Mouse (Mus musculus) urinary bladder, postnatal 14 days (tissue): ENCODE data around the gene Ncbp2.
A peak's percentile ranks its signal among the peaks of the same experiment; 100 is the strongest.

ENCODE experiments used
- DNase-seq: peaks from one replicate; pipeline ENCODE4 v3.0.0; 2021; ENCODE audit warnings: low spot score

The Ncbp2 gene

DNA sequence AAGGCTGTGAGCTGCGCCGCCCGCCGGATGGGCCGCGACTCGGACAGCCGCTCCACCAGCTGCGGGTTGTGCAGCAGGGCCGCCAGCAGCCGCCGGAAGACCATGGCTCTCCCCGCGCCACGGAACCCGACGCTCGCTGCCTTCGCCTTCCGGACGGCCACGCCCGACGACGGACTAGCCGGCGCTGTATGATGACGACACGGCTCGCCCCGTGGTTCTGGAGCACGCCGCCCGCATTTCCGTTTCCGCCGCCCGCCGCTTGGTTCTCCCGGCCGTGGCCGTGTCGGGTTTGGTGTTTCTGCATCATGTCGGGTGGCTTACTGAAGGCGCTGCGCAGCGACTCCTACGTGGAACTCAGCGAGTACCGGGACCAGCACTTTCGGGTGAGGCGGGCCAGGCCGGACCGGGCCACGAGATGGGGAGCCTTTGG is at the start of gene Ncbp2, which contains the start of gene 0610012G03Rik:
TSS of gene Ncbp2 (plus strand) at position 169 of the 430 bp plus-strand sequence.
TSS of gene 0610012G03Rik (minus strand) at position 150 of the 430 bp plus-strand sequence.
- peak; percentile 97 for DNase-seq

DNA sequence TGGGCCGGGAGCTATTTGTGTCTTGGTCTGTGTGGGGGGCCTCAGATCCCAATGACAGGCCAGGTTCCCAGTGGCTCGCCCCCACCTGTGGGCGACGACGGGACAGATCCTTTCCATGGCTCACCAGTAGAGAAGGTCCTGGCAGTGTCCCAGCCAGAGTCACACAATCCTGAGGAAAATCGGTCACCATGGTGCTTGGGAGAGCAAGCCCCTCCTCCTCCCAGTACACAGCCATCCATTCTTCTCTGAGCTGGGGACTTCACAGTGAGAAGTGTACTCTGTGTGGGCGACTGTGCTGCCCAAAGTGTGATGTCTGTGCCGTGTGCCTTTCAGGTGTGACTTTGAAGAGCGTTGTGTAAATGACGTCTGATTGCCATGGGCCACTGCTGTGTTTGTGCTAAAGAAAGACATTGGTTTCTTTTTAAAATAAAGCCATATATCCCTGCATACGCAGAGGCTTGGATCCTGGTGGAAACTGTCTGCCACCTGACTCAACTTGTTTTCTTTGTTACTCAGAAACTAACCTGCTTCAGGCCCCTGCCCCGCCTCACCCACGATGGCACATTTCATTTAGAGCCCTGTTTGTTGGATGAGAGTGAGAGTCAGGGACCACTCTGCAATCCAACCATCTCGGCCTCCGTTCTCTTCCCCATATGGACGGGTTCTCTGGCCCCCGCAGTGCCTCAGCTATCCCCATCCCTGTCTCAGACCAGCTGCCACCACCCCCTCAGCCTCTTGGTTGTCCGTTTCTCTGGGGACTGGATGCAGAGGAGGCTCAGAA is 49.6 kb upstream of the Ncbp2 start:
- no peak for DNase-seq

DNA sequence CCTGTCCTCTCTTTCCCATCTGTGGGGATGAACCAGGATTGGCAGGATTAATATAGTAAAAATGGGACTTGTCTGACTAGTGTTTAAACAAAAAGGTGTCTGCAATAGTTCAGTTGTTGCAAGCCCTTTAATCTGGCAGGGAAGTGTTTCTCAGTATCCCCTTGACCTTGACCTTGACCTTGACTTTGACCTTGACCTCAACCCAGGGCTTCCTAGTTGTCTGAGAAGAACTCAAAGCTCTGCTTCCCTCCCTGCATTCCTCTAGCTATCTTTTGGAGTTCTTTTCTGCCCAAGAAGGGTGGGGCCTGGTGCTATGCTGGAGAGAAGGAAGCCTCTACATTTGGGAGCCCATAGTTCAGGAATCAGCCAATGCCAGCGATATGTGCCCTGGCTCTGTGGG is 46.4 kb upstream of the Ncbp2 start:
- DNase-seq = no peak

DNA sequence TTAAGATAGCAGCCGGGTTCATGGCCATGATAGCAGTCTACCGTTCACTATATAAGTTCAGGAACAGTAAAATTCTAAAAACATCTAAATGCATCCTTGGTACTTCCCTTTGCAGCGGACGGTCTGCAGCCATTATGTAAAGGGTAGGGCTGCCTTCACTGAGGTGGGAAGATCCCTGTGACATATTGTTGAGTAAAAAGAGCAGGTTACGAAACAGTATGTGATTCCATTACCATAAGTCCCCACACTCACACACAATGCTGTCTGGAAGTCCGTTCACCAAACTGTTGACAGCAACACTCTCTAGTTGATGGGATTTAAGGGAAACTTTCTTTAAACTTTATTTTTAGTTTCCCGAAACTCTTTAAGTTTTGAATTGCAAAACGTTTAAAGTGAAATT is 45.1 kb upstream of the Ncbp2 start:
- no peak for DNase-seq

DNA sequence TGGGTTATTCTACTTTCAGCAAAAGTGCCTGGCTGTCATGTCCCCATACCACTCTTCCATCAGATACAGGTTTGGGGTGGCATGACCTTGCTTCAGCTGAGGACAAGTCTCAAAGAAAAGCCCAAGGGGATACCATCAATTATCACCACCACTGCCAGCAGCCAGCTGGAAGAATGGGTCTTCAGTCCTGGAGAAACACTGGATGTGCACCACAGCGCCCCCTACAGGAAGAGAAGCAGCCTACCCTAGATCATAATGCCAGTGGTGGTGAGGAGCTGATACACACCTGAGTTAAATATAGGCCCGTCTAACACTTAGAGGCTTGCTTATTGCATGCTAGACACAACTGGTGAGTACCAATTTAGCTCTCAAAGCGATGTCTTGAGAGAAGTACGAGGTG is 43.0 kb upstream of the Ncbp2 start:
- DNase-seq = no peak

DNA sequence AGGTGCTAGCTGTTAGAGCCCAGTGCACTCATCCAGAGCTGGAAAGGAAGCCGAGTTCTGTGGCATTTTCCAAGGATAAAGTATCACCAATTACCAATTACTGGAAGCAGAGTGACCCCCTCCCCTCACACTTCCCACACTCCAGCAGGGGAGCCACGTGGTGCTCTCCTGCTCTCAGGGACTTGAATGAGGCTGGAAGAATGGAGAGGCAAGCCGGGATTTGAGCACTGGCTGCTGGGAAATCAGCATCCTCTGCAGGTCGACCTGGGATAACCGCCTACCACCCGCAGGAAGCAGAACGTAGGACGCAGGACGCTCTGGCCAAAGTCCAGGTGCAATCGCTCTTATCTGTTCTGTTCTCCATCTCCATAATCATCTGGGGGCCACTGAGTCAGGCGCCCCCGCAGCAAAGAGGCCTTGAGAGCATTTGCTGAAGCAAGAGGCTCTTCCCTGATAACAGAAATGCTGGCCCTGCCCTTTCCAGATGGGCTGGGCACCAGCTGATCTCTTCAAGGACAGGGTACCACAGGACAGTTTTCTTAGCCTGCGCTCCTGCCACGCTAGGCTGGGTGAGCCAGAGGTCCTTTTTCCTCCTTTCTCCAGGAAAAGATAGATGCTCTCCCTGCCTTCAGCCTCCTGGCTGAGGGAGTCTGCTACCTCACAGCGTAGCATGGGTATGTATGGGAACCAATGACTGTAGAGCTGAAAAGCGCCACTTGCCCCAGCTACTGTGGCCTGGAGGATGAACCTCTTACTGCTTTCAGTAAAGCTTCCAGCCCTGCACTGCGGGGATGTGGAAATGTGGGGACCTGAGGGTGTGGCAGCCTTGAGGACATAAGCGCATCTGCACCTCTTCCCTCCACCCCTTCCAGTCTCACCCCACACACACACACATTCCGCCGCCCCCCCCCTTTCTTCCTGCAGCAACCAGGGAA is 42.2 kb upstream of the Ncbp2 start:
- DNase-seq = no peak

DNA sequence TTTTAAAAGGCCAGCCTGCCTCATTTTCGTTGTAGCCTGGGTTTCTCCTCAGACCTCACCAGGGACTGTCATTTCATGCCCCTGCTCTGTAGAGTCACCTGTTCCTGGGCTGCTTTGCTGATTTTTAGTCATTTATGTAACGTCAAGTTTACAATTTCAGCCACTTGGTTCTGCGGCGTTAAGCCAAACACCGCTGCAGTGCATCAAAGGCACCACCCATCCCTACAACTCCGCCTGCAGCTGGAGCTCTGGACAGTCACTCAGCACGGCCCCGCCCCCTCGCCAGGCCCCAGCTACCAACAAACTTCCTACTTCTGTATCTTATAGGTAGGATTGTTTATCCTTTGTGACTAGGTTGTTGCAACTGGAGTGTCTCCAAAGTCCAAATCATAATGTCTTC is 41.4 kb upstream of the Ncbp2 start:
- peak; percentile 41 for DNase-seq

DNA sequence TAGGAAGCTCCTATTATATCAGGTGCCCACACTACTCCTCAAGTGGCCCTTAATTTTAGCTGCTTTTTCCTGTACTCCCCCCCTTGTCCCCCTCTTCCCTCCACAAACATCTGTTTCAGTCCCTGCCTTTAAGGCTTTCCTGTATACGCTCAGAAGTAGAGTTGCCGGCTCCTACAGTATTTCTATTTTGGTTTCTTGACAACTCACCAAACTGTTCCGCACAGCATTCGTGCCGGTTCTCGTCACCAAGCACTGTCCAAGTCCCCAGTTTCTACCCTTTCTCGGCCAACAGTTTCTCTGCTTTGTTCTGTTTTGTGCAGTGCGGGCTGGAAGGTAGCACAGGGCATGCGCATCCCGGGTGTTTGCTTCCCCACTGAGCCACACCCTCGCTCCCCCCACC is 39.4 kb upstream of the Ncbp2 start:
- no peak for DNase-seq

DNA sequence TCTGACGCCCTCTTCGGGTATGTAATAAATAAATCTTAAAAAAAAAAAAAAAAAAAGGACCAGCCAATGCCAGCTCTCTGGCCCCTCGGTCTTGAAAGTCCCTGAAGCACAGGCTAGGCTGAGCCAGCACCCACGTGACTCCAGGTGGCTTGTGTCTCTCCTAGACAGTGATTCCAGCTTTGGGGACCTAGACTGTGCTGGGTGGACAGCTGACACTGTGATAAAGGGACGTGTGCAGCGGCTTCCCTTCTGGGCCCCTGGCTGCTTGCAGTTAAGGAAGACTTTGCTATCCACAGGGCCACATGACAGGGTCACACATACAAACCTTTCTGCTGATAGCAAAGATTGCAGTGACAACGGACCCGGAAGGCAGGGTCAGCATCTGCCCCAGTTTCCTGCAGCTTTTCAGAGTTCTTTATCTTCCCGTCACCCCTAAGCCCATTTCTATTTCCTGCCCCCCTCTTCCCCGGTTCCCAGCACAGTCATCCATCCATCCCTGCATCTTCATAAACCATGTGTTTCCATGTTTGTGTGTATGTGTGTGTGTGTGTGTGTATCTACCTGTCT is 37.9 kb upstream of the Ncbp2 start:
- DNase-seq = no peak

DNA sequence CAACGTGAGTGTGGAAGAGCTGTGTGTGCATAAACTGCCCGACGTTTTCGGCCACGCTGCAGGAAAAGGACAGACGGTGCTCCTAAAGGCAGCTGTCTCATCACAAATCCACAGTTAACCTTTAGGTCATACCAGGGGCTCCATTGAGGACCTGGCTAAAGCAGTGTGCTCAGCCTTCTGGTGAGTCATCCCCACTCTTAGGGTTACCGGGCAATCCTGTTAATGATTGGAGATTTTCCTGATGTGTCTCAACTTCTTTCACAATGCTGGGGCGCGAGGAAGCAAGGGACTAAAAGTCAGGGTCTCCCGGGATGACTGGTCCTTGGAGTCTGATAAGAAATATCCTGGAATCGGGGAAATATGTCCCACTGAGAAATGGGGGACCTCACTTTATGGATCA is 30.5 kb upstream of the Ncbp2 start:
- DNase-seq = no peak

DNA sequence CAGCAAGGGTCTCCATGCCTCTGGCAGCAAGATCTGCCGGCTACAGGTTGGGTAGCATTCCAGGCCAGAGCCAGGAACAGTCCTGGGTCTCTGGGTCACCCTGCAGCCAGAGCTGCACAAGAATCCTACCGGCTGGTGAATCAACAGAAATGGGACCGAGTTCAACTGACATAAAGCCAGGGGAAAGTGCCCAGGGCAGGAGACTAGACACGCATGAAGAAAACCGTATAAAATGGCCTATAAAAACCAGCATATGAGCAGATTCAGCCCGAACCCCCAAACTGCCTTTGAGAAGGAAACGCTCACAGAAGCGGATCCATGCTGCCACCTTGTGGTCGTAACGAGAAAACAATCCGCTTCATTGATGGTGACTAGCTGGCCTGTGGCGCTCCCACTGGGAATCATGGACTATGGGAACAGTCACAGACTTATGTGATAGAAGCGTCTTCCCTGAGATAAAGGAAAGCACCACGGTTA is 30.0 kb upstream of the Ncbp2 start:
- peak; percentile 76 for DNase-seq

DNA sequence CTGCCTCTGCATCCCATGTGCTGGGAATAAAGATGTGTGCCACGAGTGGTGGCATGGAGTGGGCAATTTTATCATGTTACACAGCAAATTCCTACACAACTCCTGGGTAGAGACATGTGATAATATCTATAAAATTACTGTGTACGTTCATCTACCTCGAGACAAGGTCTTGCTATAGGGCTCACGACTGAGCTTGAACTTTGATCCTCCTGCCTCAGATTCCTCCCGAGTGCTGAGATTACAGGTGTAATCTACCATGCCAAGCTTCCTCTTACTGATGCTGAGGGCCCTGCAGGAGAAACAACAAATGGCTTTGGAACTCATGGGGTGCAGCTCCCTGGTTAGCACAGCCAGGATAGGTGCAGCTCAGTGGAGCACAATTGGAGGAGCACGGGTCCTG is 23.9 kb upstream of the Ncbp2 start:
- no peak for DNase-seq

DNA sequence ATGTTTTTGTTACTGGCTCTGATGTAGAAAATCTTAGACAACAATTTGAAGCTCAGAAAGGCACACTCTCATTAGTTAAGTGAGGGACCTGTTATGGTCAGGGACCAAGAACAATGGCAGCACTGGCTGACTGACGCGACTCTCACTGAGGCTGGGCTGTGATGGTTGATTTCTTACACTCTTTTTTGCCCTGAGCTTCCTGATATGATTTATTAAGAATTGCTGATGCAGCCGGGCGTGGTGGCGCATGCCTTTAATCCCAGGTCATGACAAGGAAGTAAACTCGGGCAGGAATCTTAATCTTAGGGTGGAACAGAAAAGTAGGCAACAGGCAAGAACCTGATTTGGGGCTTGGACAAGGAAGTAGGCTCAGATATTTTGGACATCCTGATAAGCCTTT is 22.2 kb upstream of the Ncbp2 start:
- DNase-seq = no peak

DNA sequence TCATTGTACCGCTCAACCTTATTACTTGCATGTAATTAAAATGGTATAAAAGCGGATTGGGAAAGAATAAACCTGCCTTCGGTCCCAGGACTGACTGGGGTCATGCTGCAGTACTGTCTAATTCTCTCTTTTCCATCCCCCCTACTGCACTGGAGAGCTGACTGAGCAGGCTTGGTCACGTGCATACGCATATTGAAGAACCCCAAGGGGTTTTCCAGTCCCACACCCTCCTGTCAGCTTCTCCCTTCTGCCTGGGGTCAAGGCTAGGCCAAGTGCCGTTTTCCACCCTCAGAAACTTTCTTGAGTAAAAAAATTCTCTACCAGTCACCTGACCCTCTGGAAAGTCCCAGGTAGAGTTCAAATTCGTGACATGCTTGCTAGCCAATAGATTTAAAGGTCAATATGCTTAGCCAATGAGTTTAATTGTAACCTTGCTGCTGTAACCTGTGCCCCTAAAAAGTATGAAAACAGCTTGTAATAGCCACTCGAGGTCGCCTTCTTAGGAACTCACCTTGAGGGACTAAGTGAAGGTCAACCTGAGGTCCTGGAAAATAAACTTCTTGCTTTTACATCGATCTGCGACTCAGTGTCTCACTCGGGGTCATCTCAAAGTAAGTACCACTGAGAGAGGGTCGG is 21.6 kb upstream of the Ncbp2 start:
- DNase-seq = no peak

DNA sequence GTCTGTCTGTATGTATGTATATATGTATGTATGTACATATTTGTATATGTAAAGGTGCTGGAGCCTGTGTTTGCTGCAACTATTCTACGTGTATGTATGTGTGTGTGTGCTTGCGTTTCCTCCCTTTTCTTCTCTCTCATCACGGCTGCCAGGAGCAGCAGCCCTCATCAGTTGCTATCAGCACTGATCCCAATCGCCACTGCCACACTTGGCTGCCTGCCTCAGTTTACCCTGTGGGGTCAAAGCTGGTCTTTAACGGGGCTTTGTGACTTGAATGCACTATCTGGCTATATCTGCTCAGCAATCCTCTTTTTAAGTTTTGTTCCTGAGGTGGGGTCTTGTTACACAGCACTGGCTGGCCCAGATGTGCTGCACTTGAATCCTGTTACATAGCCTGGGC is 20.9 kb upstream of the Ncbp2 start:
- no peak for DNase-seq

DNA sequence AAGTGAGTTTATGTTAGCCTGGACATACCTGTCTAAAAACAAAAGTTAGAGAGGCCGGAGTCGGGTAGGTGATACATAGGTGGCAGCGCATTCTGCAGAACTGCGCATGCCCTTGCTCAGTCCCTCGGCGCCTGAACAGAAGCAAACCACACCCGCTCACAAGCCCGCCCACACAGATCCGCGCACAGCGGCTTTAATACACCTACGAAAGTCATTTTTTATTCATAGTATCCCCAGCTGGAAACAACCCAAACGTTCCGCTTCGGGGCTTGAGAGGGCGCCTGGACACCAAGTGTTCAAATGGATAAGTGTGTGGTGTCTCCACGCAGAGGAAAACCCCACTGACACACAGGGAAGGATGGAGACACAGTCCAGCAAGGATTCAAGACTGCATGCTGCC is 17.0 kb upstream of the Ncbp2 start:
- DNase-seq = no peak

DNA sequence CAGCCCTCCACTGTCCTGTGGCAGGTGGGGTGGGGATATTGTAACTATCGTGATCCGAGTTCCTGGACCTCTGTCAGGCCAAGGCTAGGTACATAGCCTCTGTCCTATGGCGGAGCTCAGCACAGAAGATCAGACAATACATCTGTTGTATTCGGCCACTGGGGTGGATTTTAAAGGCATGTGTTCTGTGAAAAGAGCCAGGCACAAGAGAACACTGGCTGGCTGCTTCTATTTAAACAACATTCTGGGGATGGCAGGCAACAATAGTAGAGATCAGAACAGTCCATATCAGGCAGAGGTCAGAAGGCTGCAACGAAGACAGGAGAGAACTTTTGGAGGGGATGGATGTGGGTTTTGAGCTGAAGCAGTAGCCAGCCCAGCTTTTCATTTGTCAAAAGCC is 16.1 kb upstream of the Ncbp2 start:
- no peak for DNase-seq

DNA sequence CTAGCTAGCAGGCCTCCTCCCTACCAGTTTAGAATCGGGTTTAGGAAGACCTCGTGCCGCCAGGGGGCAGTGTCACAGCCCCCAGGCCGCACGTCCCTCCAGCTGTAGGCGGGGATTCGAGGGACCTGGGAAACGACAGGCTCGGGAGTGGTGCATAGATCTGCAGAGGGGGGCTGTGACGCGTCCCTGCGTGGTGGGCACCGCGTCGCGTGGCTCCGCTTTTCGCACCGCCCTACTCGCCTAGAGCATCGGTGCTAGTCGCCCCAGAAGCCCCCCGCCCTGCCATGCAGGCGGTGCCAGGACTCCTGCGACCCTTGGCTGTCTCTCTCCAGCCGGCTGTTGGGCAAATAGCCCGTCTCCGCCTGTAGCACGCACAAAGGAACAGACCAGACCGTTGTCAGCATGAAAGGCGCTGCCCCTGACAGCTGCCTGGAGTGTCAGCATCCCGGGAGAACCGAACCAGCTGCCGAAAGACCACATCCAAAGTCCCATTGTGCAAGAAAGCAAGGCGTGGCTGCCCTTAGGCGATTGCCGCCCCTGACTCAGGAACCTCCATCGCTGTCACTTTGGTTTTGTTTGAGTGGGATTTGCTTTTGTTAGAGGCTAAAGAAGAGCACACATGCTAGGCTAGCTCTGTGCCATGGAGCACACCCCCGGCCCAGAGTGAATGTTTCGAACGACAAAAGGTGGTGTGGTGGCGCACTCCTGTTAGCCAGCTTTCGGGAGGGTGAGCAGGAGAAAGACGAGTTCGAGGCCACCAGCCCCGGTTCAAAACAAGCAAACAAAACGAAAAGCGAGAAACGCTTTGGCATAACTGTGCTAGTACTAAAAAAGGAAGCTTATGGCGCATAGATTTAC is 15.2 kb upstream of the Ncbp2 start:
- peak; percentile 87 for DNase-seq

DNA sequence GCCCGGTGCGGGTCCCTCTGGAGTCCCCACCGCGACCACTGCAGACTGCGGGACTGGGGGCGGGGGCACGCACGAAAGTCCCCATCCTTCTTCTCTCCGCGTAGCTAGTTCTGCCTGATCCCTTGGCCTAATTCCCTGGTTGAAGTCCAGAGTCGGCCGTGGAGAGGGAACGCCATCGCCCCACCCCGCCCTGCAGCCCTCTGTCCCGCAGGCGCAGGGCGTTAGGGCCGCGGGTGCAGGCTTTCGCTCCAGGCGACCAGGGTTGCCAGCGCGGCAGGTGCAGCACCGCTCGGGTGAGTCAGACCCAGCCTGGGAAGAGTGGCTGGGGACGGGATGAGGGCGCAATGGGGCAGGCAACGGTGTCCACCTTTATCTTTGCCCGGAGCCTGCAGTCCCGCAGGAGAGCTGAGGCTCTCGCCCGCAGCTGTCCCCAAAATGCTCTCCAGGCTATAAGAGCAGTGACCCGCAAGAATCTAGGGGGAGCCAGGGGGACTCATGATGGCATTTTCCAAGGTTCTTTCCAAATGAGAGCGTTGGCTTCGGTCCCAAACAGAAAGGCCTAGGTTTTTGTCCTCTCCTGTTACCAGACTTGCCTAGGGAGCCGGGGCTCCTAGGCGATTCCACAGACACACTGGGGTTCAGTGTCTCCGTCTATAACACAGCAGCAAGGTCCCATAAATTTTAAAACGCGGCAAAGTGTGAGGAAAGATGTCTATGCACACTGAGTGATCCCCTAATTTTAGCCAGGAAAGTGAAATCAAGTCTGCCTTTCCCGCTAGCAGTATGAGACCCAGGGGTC is 14.4 kb upstream of the Ncbp2 start, which contains the start of gene Pigz:
TSS of gene Pigz (plus strand) at position 101 of the 799 bp plus-strand sequence.
- DNase-seq = peak; percentile 68

DNA sequence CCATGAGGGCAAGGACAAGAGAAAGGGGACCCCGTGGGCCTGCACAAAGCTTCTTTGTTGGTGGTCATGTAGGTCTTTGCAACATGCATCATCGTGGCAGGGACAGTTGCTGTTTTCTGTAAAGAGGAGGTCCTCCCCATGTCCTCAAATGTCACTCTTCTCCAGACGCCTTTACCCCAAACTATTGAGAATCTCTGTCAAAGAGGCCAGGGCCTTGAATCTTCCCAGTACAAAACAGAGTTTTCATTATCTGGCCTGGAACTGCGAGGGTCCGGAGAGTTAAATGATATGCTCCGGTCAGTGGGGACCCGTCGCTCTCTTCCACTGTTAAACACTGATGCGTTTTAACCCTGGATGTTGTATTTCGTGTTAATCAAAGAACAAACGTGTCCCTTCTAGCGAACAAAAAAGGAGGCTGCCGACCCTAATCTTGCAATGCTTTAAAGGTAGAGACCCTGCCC is 13.7 kb upstream of the Ncbp2 start:
- DNase-seq = no peak
